Mouse (Mus musculus) ES-E14 (cell line): ENCODE data around the gene Lemd2.

Experiments
- CHD2 ChIP-seq: IDR thresholded peaks from 2 replicates; pipeline ENCODE4 v1.6.1; 2014; ENCODE audit warnings: mild to moderate bottlenecking, low read depth, low read length, inconsistent platforms
- HCFC1 ChIP-seq: IDR thresholded peaks from 2 replicates; pipeline ENCODE4 v1.6.1; 2012; ENCODE audit warnings: low read length, inconsistent platforms, borderline replicate concordance; ENCODE audit not compliant: insufficient read depth
- ZC3H11A ChIP-seq: IDR thresholded peaks from 2 replicates; pipeline ENCODE4 v1.6.1; 2012; ENCODE audit warnings: low read depth, mild to moderate bottlenecking, inconsistent platforms, low read length, borderline replicate concordance

DNA sequence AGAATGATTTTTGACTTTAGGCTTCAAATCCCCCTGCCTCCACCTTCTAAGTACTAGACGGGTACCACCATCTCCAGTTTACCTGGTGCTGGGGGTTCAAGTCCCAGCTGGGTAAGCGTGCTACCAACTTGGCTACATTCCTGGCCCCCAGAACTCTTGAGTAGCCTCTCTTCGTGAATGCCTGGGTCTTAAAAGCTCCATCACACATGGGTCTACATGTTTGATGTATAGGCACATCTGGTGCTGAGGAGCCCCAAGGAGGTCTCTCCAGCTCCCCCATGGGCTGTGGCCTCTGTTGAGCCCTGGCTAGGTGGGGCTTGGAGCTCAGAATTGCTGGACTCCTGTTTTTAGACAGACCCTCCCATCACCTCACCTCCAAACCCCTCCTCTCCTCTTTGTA is 27.9 kb upstream of the Lemd2 start:
- TF ChIP-seq CHD2 (no peak), HCFC1 (no peak), ZC3H11A (no peak)
